Comparison of ENCODE assay signal across 9 mouse cellular contexts in the genomic region with DNA sequence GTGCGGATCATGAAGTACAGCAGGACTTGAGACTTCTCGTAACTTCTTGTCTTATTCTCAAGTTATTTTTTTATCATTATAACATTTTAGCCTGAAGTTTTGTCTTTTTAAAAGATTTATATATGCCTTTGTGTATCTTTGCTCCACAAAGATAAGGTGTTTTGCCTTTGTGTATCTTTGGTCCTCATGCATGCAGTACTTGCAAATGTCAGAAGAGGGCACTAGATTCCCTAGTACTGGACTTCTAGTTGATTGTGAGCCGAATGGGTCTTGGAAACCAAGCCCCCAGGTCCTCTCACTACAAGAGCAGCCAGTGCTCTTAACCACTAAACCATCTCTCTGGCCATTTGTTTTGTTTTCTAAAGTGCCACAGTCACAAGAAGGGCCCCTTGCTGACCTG. TPM values are rescaled to one million over a fixed set of nuclear protein-coding genes. Genes with fewer than 3 reads are reported as not detected.
DNase-seq lines count a peak whose midpoint lies in the region; ATAC-seq lines count a peak whose summit lies in the region.
"Had no signal": no experiment of that assay in that cellular context is flagged by ENCODE, and none has a peak within 500 bp of the region (broad histone marks: within the 10 kb centered on the region; RNA-seq: fewer than 3 reads in every experiment).

No protein-coding gene starts in this region.

- ATAC-seq in erythroblast, adult 5-6 weeks (replicated peaks; ENCODE audit: low FRiP score, poor library complexity, severe bottlenecking): no peak
- ATAC-seq: inflammation-experienced regulatory T-cells, adult 6 months had no signal

- DNase-seq in adrenal gland, postnatal 10 days: peak; percentile 39
- no peak for DNase-seq in adrenal gland, adult 18-20 months (ENCODE audit: low spot score in 2 of 2)
- DNase-seq in layer of hippocampus, adult 11-12 months (ENCODE audit: low spot score): peak; percentile 48
- no peak for DNase-seq in layer of hippocampus, postnatal 36 days
- peak; percentile 35 for DNase-seq in 416B (ENCODE audit: low read depth)
- DNase-seq in embryo, embryonic 9.5 days (ENCODE audit: extremely low spot score): peak; percentile 43
- DNase-seq in spleen, postnatal 36 days (ENCODE audit: low spot score in 2 of 2): no peak

RNA-seq across cellular contexts. Expression of gene Gm17087, which starts 13.6 kb away (rescaled TPM):
- total RNA-seq in adrenal gland, postnatal 10 days (2021): not detected
- not detected for total RNA-seq in adrenal gland, adult 18-20 months (2021)
- not detected for total RNA-seq in layer of hippocampus, postnatal 36 days (2021)
- not detected in 2 replicates for total RNA-seq in erythroblast, adult 5-6 weeks (2015; ENCODE audit: low replicate concordance)
- total RNA-seq in erythroblast, adult 5-6 weeks (2017; ENCODE audit: low replicate concordance): not detected in 2 replicates

RNA-seq across cellular contexts. Expression of gene Pde10a, which starts 55.2 kb away (rescaled TPM):
- total RNA-seq in adrenal gland, postnatal 10 days (2021): 10 to 100 TPM; 12.4 to 20.0 TPM
- 100 to 1,000 TPM in 1 of 2 experiments, 10 to 100 TPM in 1; 33.0 to 117 TPM for total RNA-seq in adrenal gland, adult 18-20 months (2021)
- total RNA-seq in layer of hippocampus, postnatal 36 days (2021): 10 to 100 TPM; 61.6 to 68.7 TPM
- total RNA-seq in erythroblast, adult 5-6 weeks (2015; ENCODE audit: low replicate concordance): 0.63 and 0.77 TPM in 2 replicates
- 0.42 TPM in 1 of 2 replicates, not detected in the other for total RNA-seq in erythroblast, adult 5-6 weeks (2017; ENCODE audit: low replicate concordance)

Comparison
In these comparisons a context has a peak if more than half of its experiments do, and no peak if none do; other contexts are left out.
1. DNase-seq: peak in adrenal gland, postnatal 10 days (single experiment), layer of hippocampus, adult 11-12 months (single experiment), 416B (single experiment) and embryo, embryonic 9.5 days (single experiment); none in adrenal gland, adult 18-20 months (0 of 2), layer of hippocampus, postnatal 36 days (0 of 2) and spleen, postnatal 36 days (0 of 2).
2. RNA of gene Pde10a, which starts 55.2 kb away (total RNA-seq): 33.0 to 117 TPM in adrenal gland, adult 18-20 months, 61.6 to 68.7 TPM in layer of hippocampus, postnatal 36 days and 12.4 to 20.0 TPM in adrenal gland, postnatal 10 days; 0.42 to 0.77 TPM in erythroblast, adult 5-6 weeks; every median in the first group is over 4 times any median in the second.